Mouse (Mus musculus): ENCODE results near the gene Tmem53.

- TF ChIP-seq CTCF (IDR thresholded peaks at IDR 0.05; ENCODE audit: borderline replicate concordance, insufficient read depth, low read length) (no peak), POLR2A (IDR thresholded peaks at IDR 0.05; ENCODE audit: low read depth, low read length) (no peak)
Observed at GRCm38 (mm10) chr4:117214250-117214649, 37.5 kb upstream of the Tmem53 start.
